Mouse (Mus musculus) activated CD4-positive, CD25-positive, alpha-beta regulatory T cell, adult 4 months (primary cell): ENCODE results near the gene Fkbp4. TPM values are rescaled to one million over a fixed set of nuclear protein-coding genes. Genes with fewer than 3 reads are reported as not detected.
"Not testable (repeated sequence)": the region's sequence is repeated elsewhere in the genome, so short reads cannot be mapped to it uniquely, and the experiment has no call there.

ENCODE experiments used
- ATAC-seq: one replicate; pipeline ENCODE4 v1.8.0; 2017
- polyA plus RNA-seq, 2 experiments: library from polyadenylated mRNA; unstranded; fragments of 100-300 nt; shearing (Covaris generic); gene quantifications; one replicate each; pipeline ENCODE4 v1.2.1; 2017

Gene Fkbp4
- polyA plus RNA-seq, 2 experiments from 2014 or later: 47.6 to 76.7 TPM

DNA sequence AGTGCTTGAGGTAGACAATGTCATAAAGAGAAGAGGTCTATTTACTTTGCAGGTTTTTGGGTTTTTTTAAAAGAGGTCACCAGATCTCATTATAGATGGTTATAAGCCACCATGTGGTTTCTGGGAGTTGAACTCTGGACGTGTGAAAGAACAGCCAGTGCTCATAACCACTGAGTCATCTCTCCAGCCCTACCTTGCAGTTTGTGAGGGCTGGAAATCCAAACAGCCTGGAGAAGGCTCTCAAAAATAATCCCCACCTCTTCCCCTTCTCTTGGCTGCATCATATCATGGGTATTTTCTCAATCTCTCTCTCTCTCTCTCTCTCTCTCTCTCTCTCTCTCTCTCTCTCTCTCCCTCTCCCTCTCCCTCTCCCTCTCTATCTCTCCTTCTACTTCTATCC, 47.8 kb downstream of the Fkbp4 start:
- no peak for ATAC-seq

- no peak for ATAC-seq
Measured at GRCm38 (mm10) chr6:128389185-128389584, 49.3 kb downstream of the Fkbp4 start.

DNA sequence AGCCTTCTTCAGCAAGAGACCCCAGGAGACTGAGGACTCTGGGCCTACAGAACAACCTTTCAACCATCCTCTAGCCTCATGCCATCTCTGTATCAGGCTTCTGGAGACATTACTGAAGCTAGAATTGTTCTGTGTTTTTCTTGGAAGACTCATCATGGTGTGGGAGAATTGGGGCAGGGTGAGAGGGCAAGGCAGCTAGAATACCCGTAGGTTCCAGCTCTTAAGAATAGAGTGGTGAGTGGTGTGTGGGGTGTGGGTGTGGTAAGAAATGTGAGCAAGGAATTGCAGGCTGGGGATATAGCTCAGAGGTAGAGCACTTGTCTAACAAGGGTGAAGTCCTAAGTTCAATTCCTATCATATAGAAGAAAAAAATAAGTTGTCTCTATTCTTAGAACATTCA, 53.5 kb downstream of the Fkbp4 start:
- ATAC-seq: no peak

- no peak for ATAC-seq
Measured at GRCm38 (mm10) chr6:128383752-128384151, 54.7 kb downstream of the Fkbp4 start.

- ATAC-seq: no peak
Measured at GRCm38 (mm10) chr6:128381254-128381653, 57.2 kb downstream of the Fkbp4 start.

- ATAC-seq: not testable (repeated sequence)
Measured at GRCm38 (mm10) chr6:128380594-128381167, 57.8 kb downstream of the Fkbp4 start.

Other genes starting within 250 kb of the Fkbp4 start
- not detected for gene Tead4, start 137.9 kb downstream of the Fkbp4 start, polyA plus RNA-seq
- 1 to 10 TPM; 2.0 to 2.5 TPM for gene Tulp3, start 82.8 kb downstream of the Fkbp4 start, polyA plus RNA-seq
- gene Rhno1, start 75.8 kb downstream of the Fkbp4 start, polyA plus RNA-seq: 10 to 100 TPM; 64.4 to 75.0 TPM
- gene Foxm1, start 75.7 kb downstream of the Fkbp4 start, polyA plus RNA-seq: 1 to 10 TPM; 3.8 to 4.0 TPM
- not detected for gene Tex52, start 63.2 kb downstream of the Fkbp4 start, polyA plus RNA-seq
- gene Gm44596, start 63.2 kb downstream of the Fkbp4 start, polyA plus RNA-seq: not detected
- gene Nrip2, start 39.4 kb downstream of the Fkbp4 start, polyA plus RNA-seq: 1 to 10 TPM; 2.9 to 3.6 TPM
- gene Itfg2, start 13.7 kb downstream of the Fkbp4 start, polyA plus RNA-seq: 10 to 100 TPM; 17.6 to 20.6 TPM
- gene Pzp, start 88.0 kb upstream of the Fkbp4 start, polyA plus RNA-seq: under 1 TPM in 1 of 2 experiments, not detected in 1; 0.24 TPM
- under 1 TPM in 1 of 2 experiments, not detected in 1; 0.45 TPM for gene A2ml1, start 142.9 kb upstream of the Fkbp4 start, polyA plus RNA-seq
- gene Klrb1a, start 184.9 kb upstream of the Fkbp4 start, polyA plus RNA-seq: under 1 TPM in 1 of 2 experiments, not detected in 1; 0.60 TPM
- not detected for gene Clec2h, start 223.7 kb upstream of the Fkbp4 start, polyA plus RNA-seq